Mouse (Mus musculus) midbrain, embryonic 11.5 days (tissue): ENCODE results near the gene Pxmp4. TPM values are rescaled to one million over a fixed set of nuclear protein-coding genes. Genes with fewer than 3 reads are reported as not detected.

Experiments
- ATAC-seq: fragments of 200-750 bp; cut with Nextera tagmentation; 2 replicates; pipeline ENCODE4 v1.8.0; 2017; ENCODE audit warnings: moderate TSS enrichment, moderate library complexity; ENCODE audit not compliant: low FRiP score
- DNase-seq: peaks from one replicate; pipeline ENCODE4 v3.0.0; 2015; ENCODE audit warnings: low spot score; ENCODE audit errors: missing footprints
- H3K27ac ChIP-seq: fragments of 300-500 bp; sonication (generic); 2 replicates; pipeline ENCODE4 v1.5.1; 2014; ENCODE audit warnings: low read depth, low read length
- H3K27me3 ChIP-seq: fragments of 300-500 bp; sonication (generic); 2 replicates; pipeline ENCODE4 v1.6.1; 2014; ENCODE audit warnings: mild to moderate bottlenecking, low read length, moderate library complexity, mixed read lengths; ENCODE audit not compliant: control insufficient read depth, insufficient read depth
- H3K36me3 ChIP-seq: fragments of 300-500 bp; sonication (generic); 2 replicates; pipeline ENCODE4 v1.6.1; 2014; ENCODE audit warnings: mild to moderate bottlenecking, low read length, moderate library complexity, mixed read lengths; ENCODE audit not compliant: control insufficient read depth, insufficient read depth
- H3K4me1 ChIP-seq: fragments of 300-500 bp; sonication (generic); 2 replicates; pipeline ENCODE4 v1.6.1; 2014; ENCODE audit warnings: low read length; ENCODE audit not compliant: control insufficient read depth, insufficient read depth
- H3K4me2 ChIP-seq: fragments of 300-500 bp; sonication (generic); 2 replicates; pipeline ENCODE4 v1.6.1; 2014; ENCODE audit warnings: mild to moderate bottlenecking, moderate library complexity
- H3K4me3 ChIP-seq: fragments of 300-500 bp; sonication (generic); 2 replicates; pipeline ENCODE4 v1.5.1; 2014; ENCODE audit warnings: low read depth, low read length
- H3K9ac ChIP-seq: fragments of 300-500 bp; sonication (generic); 2 replicates; pipeline ENCODE4 v1.6.1; 2014; ENCODE audit warnings: low read length
- H3K9me3 ChIP-seq: fragments of 300-500 bp; sonication (generic); 2 replicates; pipeline ENCODE4 v1.6.1; 2016; ENCODE audit warnings: low read length; ENCODE audit not compliant: control insufficient read depth
- WGBS: fragments of 180-500 bp; shearing (Covaris S2); extraction: QIAGEN DNeasy Blood & Tissue Kit; methylation state at CpG from one replicate; pipeline ENCODE4 v1.1.7; 2014; 5-methylcytosine and 5-hydroxymethylcytosine counted together
- polyA plus RNA-seq: library from polyadenylated mRNA; unstranded; fragments of >200 nt; fragmentation: Nextera tagmentation; extraction: Ambion mirVana; gene quantifications from 2 replicates; pipeline ENCODE4 v1.2.1, GENCODE M21; 2014

The Pxmp4 gene
- polyA plus RNA-seq, 1 experiment from 2014 or later = 14.1 TPM

GRCm38 (mm10) chr2:154638521-154638920 lies 35.0 kb upstream of the Pxmp4 start:
- Histone ChIP-seq H3K4me2 (no peak overlapping the region), H3K27ac (no peak overlapping the region), H3K36me3 (peaks cover 12% of the 10 kb centered on the region), H3K27me3 (no peaks in the 10 kb centered on the region), H3K4me3 (no peak overlapping the region), H3K9ac (no peak overlapping the region), H3K4me1 (no peaks in the 10 kb centered on the region), H3K9me3 (peaks cover 7% of the 10 kb centered on the region; the same call in 1 of the 2 replicates)
- ATAC-seq (no peak), DNase-seq (no peak)
- 91% methylated on average over 3 of the region's 3 CpGs for WGBS

GRCm38 (mm10) chr2:154635826-154636225 lies 32.3 kb upstream of the Pxmp4 start:
- Histone ChIP-seq H3K4me2 (no peak overlapping the region), H3K27me3 (no peaks in the 10 kb centered on the region), H3K9ac (no peak overlapping the region), H3K9me3 (peaks cover 7% of the 10 kb centered on the region; the same call in 1 of the 2 replicates), H3K27ac (no peak overlapping the region), H3K4me1 (no peaks in the 10 kb centered on the region), H3K36me3 (peaks cover 12% of the 10 kb centered on the region), H3K4me3 (no peak overlapping the region)
- WGBS = 93% methylated on average over 2 of the region's 2 CpGs
- ATAC-seq (no peak), DNase-seq (no peak)

- Histone ChIP-seq H3K4me1 (no peaks in the 10 kb centered on the region), H3K27ac (no peak overlapping the region), H3K4me3 (no peak overlapping the region), H3K27me3 (no peaks in the 10 kb centered on the region), H3K9ac (no peak overlapping the region), H3K4me2 (no peak overlapping the region), H3K9me3 (peaks cover 7% of the 10 kb centered on the region; the same call in 1 of the 2 replicates), H3K36me3 (peaks cover 12% of the 10 kb centered on the region)
- 94% methylated on average over 9 of the region's 9 CpGs for WGBS
- ATAC-seq = no peak
- DNase-seq = no peak
Observed at GRCm38 (mm10) chr2:154633876-154634644, 30.6 kb upstream of the Pxmp4 start.

GRCm38 (mm10) chr2:154633039-154633742 lies 29.7 kb upstream of the Pxmp4 start:
- Histone ChIP-seq H3K9me3 (peaks cover 3% of the 10 kb centered on the region; the same call in 1 of the 2 replicates), H3K27me3 (no peaks in the 10 kb centered on the region), H3K4me2 (no peak overlapping the region), H3K9ac (no peak overlapping the region), H3K36me3 (peaks cover 8% of the 10 kb centered on the region), H3K27ac (no peak overlapping the region), H3K4me3 (no peak overlapping the region), H3K4me1 (no peaks in the 10 kb centered on the region)
- no peak for ATAC-seq
- 95% methylated on average over 5 of the region's 5 CpGs for WGBS
- no peak for DNase-seq

- Histone ChIP-seq H3K27me3 (no peaks in the 10 kb centered on the region), H3K27ac (no peak overlapping the region), H3K9me3 (no peaks in the 10 kb centered on the region), H3K4me3 (no peak overlapping the region), H3K9ac (no peak overlapping the region), H3K36me3 (0 out of 2 replicates have a peak, but pooled peaks cover 2% of the 10 kb centered on the region), H3K4me1 (no peaks in the 10 kb centered on the region), H3K4me2 (no peak overlapping the region)
- 91% methylated on average over 16 of the region's 16 CpGs for whole genome bisulfite sequencing
- DNase-seq (no peak), ATAC-seq (no peak)
Observed at GRCm38 (mm10) chr2:154632203-154632780, 28.8 kb upstream of the Pxmp4 start.

GRCm38 (mm10) chr2:154630531-154630930 lies 27.0 kb upstream of the Pxmp4 start:
- no peaks in the 10 kb centered on the region for H3K4me1 ChIP-seq
- ATAC-seq (no peak), DNase-seq (no peak)
- no peaks in the 10 kb centered on the region for H3K36me3 ChIP-seq
- no peak overlapping the region for H3K27ac ChIP-seq
- 91% methylated on average over 5 of the region's 5 CpGs for WGBS
- no peaks in the 10 kb centered on the region for H3K9me3 ChIP-seq
- H3K4me3 ChIP-seq = no peak overlapping the region
- H3K9ac ChIP-seq = no peak overlapping the region
- no peak overlapping the region for H3K4me2 ChIP-seq
- no peaks in the 10 kb centered on the region for H3K27me3 ChIP-seq

GRCm38 (mm10) chr2:154624137-154624536 lies 20.6 kb upstream of the Pxmp4 start:
- Histone ChIP-seq H3K9me3 (peaks cover 4% of the 10 kb centered on the region; the same call in 1 of the 2 replicates), H3K9ac (no peak overlapping the region), H3K27ac (no peak overlapping the region), H3K4me2 (no peak overlapping the region), H3K27me3 (no peaks in the 10 kb centered on the region), H3K4me1 (no peaks in the 10 kb centered on the region), H3K4me3 (no peak overlapping the region), H3K36me3 (0 out of 2 replicates have a peak, but pooled peaks cover 5% of the 10 kb centered on the region)
- ATAC-seq (no peak), DNase-seq (no peak)

GRCm38 (mm10) chr2:154621684-154622083 lies 18.2 kb upstream of the Pxmp4 start:
- 0 out of 2 replicates have a peak, but pooled peaks cover 5% of the 10 kb centered on the region for H3K36me3 ChIP-seq
- no peak overlapping the region for H3K27ac ChIP-seq
- no peak overlapping the region for H3K4me3 ChIP-seq
- H3K9me3 ChIP-seq = peaks cover 4% of the 10 kb centered on the region; the same call in 1 of the 2 replicates
- no peak for DNase-seq
- no peaks in the 10 kb centered on the region for H3K27me3 ChIP-seq
- no peak overlapping the region for H3K4me2 ChIP-seq
- H3K4me1 ChIP-seq = no peaks in the 10 kb centered on the region
- 75% methylated on average over 5 of the region's 5 CpGs for WGBS
- no peak overlapping the region for H3K9ac ChIP-seq
- ATAC-seq = no peak

- H3K4me3 ChIP-seq = no peak overlapping the region
- WGBS = 91% methylated on average over 3 of the region's 3 CpGs
- no peaks in the 10 kb centered on the region for H3K36me3 ChIP-seq
- H3K4me1 ChIP-seq = peaks cover 10% of the 10 kb centered on the region
- DNase-seq (no peak), ATAC-seq (no peak)
- H3K9me3 ChIP-seq = no peaks in the 10 kb centered on the region
- no peak overlapping the region for H3K4me2 ChIP-seq
- no peak overlapping the region for H3K9ac ChIP-seq
- no peaks in the 10 kb centered on the region for H3K27me3 ChIP-seq
- no peak overlapping the region for H3K27ac ChIP-seq
Observed at GRCm38 (mm10) chr2:154617061-154617460, 13.6 kb upstream of the Pxmp4 start.
